Mouse (Mus musculus) testis, adult 2 months (tissue): ENCODE measurements around the gene Gm47959.

Experiments
- CTCF ChIP-seq: fragments of 200-500 bp; IDR thresholded peaks from 2 replicates; pipeline ENCODE4 v1.5.1; 2012; ENCODE audit warnings: low read depth, mild to moderate bottlenecking, inconsistent platforms, low read length, moderate library complexity; ENCODE audit not compliant: control insufficient read depth, insufficient read depth, insufficient replicate concordance
- POLR2A ChIP-seq: fragments of 200-500 bp; IDR thresholded peaks from 2 replicates; pipeline ENCODE4 v1.6.1; 2012; ENCODE audit warnings: low read depth, mild to moderate bottlenecking, inconsistent platforms, low read length, moderate library complexity; ENCODE audit not compliant: control insufficient read depth

DNA sequence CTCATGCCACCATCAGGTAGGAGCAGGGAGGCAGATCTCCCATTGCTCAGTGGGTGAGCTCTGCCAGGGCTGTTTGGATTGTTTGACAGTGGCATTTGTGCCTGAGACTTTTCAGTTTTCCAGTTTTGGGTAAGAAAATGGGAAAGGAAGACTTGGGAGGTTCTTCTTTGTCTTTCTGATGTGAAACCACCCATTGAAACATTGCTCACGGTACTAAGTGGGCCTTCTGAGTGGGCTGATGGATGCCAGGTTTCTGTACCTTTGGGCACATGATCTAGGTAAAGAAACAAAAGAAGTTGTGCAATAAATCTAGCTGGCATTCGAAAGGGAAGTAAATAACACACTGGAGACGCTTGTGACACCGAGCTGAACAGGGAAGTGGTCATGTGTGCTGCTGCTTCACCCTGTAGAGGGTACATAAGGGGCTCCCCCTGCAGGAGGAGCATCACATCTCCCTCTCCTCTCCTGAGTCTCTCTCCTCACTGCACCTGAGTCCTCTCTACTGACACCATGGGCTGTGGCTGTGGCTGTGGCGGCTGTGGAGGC is 44.6 kb downstream of the Gm47959 start, which contains the start of gene Gm47969:
- TF ChIP-seq POLR2A (no peak), CTCF (no peak)
